Mouse (Mus musculus): ENCODE data around the gene Pknox1. TPM values are rescaled to one million over a fixed set of nuclear protein-coding genes. Genes with fewer than 3 reads are reported as not detected.

Gene Pknox1
- polyA plus RNA-seq, 1 experiment: 52.9 TPM

DNA sequence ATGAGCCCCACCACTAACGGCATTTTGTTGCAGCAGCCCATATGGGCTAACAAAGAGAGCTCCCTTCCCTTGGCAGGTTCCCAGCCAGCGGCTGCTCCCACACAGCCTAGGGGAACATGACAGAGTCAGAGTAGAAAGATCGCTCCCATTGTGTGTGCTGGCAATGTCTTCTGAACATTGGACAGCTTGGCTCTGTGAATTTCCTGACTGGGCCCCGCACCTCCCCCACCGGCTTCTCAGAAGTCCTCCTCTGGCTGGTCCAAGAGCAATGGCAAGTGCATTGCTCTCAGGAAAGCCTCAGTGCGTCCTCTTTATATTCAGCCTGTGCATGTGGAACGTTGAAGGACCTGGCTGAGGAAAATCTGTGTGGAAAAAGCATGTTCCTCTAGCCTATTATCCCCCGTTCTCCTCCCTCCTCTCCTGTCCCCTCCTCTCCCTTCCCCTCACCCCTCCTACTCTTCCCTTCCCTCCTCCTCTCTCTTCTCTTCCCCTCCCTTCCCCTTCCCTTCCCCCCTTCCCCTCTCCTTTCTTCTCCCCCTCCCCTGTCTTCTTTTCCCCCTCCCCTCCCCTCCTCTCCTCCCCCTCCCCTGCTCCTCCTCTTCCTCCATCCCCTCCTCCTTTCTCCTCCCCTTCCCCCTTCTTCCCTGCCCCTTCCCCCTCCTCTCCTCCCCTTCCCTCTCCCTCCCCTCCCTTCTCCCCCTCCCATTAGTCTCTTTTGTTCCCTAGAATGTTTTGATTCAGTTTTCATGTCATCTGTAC is 28.5 kb upstream of the Pknox1 start:
- Histone ChIP-seq H3K4me1 (ENCODE audit: control insufficient read depth, insufficient read depth, low read length) (peaks cover 6% of the 10 kb centered on the region), H3K36me3 (ENCODE audit: control insufficient read depth, insufficient read depth, low read length, poor library complexity, severe bottlenecking) (no peaks in the 10 kb centered on the region), H3K9ac (ENCODE audit: low read depth, poor library complexity, severe bottlenecking) (0 out of 2 replicates have a peak overlapping the region, but pooled peaks have one; percentile 12), H3K9me3 (replicated peaks; ENCODE audit: control insufficient read depth, insufficient read depth, low read length, poor library complexity, severe bottlenecking) (no peaks in the 10 kb centered on the region), H3K27me3 (ENCODE audit: control insufficient read depth, insufficient read depth, low read length, poor library complexity, severe bottlenecking) (no peaks in the 10 kb centered on the region), H3K27ac (ENCODE audit: insufficient read depth, low read length) (peak overlapping the region; percentile 67), H3K4me3 (ENCODE audit: low read depth, low read length) (peak overlapping the region; percentile 43)
- TF ChIP-seq POLR2A (IDR thresholded peaks at IDR 0.05; ENCODE audit: insufficient read depth, low read length) (no peak), CTCF (IDR thresholded peaks at IDR 0.05; ENCODE audit: low read depth, low read length) (no peak), EP300 (IDR thresholded peaks at IDR 0.05; ENCODE audit: insufficient read depth, low read depth, low read length) (0 out of 2 replicates have a peak, but pooled peaks have one; percentile 3)

GRCm38 (mm10) chr17:31540101-31540500 is 24.4 kb upstream of the Pknox1 start:
- TF ChIP-seq CTCF (IDR thresholded peaks at IDR 0.05; ENCODE audit: low read depth, low read length): no peak
- no peak for TF ChIP-seq POLR2A (IDR thresholded peaks at IDR 0.05; ENCODE audit: insufficient read depth, low read length)
- TF ChIP-seq EP300 (IDR thresholded peaks at IDR 0.05; ENCODE audit: insufficient read depth, low read depth, low read length): no peak
- Histone ChIP-seq H3K4me1 (ENCODE audit: control insufficient read depth, insufficient read depth, low read length) (peaks cover 3% of the 10 kb centered on the region), H3K27ac (ENCODE audit: insufficient read depth, low read length) (no peak overlapping the region), H3K9ac (ENCODE audit: low read depth, poor library complexity, severe bottlenecking) (no peak overlapping the region), H3K36me3 (ENCODE audit: control insufficient read depth, insufficient read depth, low read length, poor library complexity, severe bottlenecking) (no peaks in the 10 kb centered on the region), H3K4me3 (ENCODE audit: low read depth, low read length) (no peak overlapping the region), H3K9me3 (replicated peaks; ENCODE audit: control insufficient read depth, insufficient read depth, low read length, poor library complexity, severe bottlenecking) (no peaks in the 10 kb centered on the region), H3K27me3 (ENCODE audit: control insufficient read depth, insufficient read depth, low read length, poor library complexity, severe bottlenecking) (no peaks in the 10 kb centered on the region)

GRCm38 (mm10) chr17:31540809-31541459 is 23.6 kb upstream of the Pknox1 start:
- no peaks in the 10 kb centered on the region for H3K4me1 ChIP-seq (ENCODE audit: control insufficient read depth, insufficient read depth, low read length)
- no peak overlapping the region for H3K4me3 ChIP-seq (ENCODE audit: low read depth, low read length)
- H3K27me3 ChIP-seq (ENCODE audit: control insufficient read depth, insufficient read depth, low read length, poor library complexity, severe bottlenecking): no peaks in the 10 kb centered on the region
- no peak for TF ChIP-seq CTCF (IDR thresholded peaks at IDR 0.05; ENCODE audit: low read depth, low read length)
- no peak for TF ChIP-seq POLR2A (IDR thresholded peaks at IDR 0.05; ENCODE audit: insufficient read depth, low read length)
- no peak for TF ChIP-seq EP300 (IDR thresholded peaks at IDR 0.05; ENCODE audit: insufficient read depth, low read depth, low read length)
- H3K36me3 ChIP-seq (ENCODE audit: control insufficient read depth, insufficient read depth, low read length, poor library complexity, severe bottlenecking): no peaks in the 10 kb centered on the region
- H3K27ac ChIP-seq (ENCODE audit: insufficient read depth, low read length): no peak overlapping the region
- no peak overlapping the region for H3K9ac ChIP-seq (ENCODE audit: low read depth, poor library complexity, severe bottlenecking)
- H3K9me3 ChIP-seq (replicated peaks; ENCODE audit: control insufficient read depth, insufficient read depth, low read length, poor library complexity, severe bottlenecking): no peaks in the 10 kb centered on the region

DNA sequence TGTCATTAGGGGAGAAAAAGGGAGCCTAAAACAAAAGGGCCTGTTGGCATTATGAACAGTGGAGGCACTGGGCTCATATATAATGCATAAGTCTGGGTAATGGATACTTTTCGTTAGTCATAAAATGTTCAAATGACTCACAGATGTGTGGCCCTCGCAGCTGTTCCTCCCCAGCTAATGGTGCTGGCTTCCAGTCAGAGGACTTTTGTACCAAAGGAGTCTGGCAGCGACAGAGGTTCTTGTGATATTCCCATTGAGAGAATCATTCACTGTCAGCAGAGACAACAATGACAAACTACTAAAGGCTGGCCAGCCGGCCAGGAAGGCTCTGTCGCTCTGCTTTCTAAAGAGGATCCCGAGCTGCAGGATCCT is 23.1 kb upstream of the Pknox1 start:
- H3K9me3 ChIP-seq (replicated peaks; ENCODE audit: control insufficient read depth, insufficient read depth, low read length, poor library complexity, severe bottlenecking): no peaks in the 10 kb centered on the region
- no peak overlapping the region for H3K27ac ChIP-seq (ENCODE audit: insufficient read depth, low read length)
- no peaks in the 10 kb centered on the region for H3K36me3 ChIP-seq (ENCODE audit: control insufficient read depth, insufficient read depth, low read length, poor library complexity, severe bottlenecking)
- no peaks in the 10 kb centered on the region for H3K27me3 ChIP-seq (ENCODE audit: control insufficient read depth, insufficient read depth, low read length, poor library complexity, severe bottlenecking)
- no peaks in the 10 kb centered on the region for H3K4me1 ChIP-seq (ENCODE audit: control insufficient read depth, insufficient read depth, low read length)
- no peak overlapping the region for H3K4me3 ChIP-seq (ENCODE audit: low read depth, low read length)
- TF ChIP-seq CTCF (IDR thresholded peaks at IDR 0.05; ENCODE audit: low read depth, low read length) (no peak), EP300 (IDR thresholded peaks at IDR 0.05; ENCODE audit: insufficient read depth, low read depth, low read length) (no peak), POLR2A (IDR thresholded peaks at IDR 0.05; ENCODE audit: insufficient read depth, low read length) (no peak)
- H3K9ac ChIP-seq (ENCODE audit: low read depth, poor library complexity, severe bottlenecking): no peak overlapping the region

DNA sequence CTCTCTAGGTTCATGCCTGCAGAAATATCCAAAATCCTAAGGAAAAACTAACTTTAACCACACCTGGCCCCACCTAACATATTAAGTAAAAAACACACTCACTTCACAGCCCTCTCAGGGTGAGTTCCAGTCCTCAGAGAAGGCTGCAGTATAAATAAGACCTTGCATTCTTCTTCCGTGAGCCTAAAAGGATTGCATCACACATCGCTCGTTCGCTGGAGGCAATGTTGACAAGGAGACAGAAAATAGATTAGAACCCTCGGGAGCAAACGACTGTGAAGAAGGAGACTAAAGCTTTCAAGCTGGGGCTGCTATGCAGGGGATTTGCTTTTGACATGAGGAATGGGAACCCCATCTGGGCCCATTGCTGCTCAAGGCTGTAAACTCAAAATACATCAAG is 21.0 kb upstream of the Pknox1 start:
- Histone ChIP-seq H3K9ac (ENCODE audit: low read depth, poor library complexity, severe bottlenecking) (no peak overlapping the region), H3K9me3 (replicated peaks; ENCODE audit: control insufficient read depth, insufficient read depth, low read length, poor library complexity, severe bottlenecking) (no peaks in the 10 kb centered on the region)

More for the DNA sequence above, 21.0 kb upstream of the Pknox1 start:
- no peaks in the 10 kb centered on the region for H3K27me3 ChIP-seq (ENCODE audit: control insufficient read depth, insufficient read depth, low read length, poor library complexity, severe bottlenecking)
- no peaks in the 10 kb centered on the region for H3K4me1 ChIP-seq (ENCODE audit: control insufficient read depth, insufficient read depth, low read length)
- H3K4me3 ChIP-seq (ENCODE audit: low read depth, low read length): no peak overlapping the region
- H3K36me3 ChIP-seq (ENCODE audit: control insufficient read depth, insufficient read depth, low read length, poor library complexity, severe bottlenecking): no peaks in the 10 kb centered on the region
- H3K27ac ChIP-seq (ENCODE audit: insufficient read depth, low read length): no peak overlapping the region
- no peak for TF ChIP-seq EP300 (IDR thresholded peaks at IDR 0.05; ENCODE audit: insufficient read depth, low read depth, low read length)
- no peak for TF ChIP-seq CTCF (IDR thresholded peaks at IDR 0.05; ENCODE audit: low read depth, low read length)
- no peak for TF ChIP-seq POLR2A (IDR thresholded peaks at IDR 0.05; ENCODE audit: insufficient read depth, low read length)
